Mouse (Mus musculus) heart, embryonic 11.5 days (tissue): ENCODE measurements at regions not wholly inside any gene's neighbourhood (a gene's known extent, or its start where the extent isn't known, plus 50 kb on each side); places are given as distances from the start of the nearest gene placed in this dataset.

Experiments
- ATAC-seq: fragments of 200-750 bp; cut with Nextera tagmentation; replicated peaks from 2 replicates; pipeline ENCODE4 v1.8.0; 2017; ENCODE audit warnings: moderate library complexity; ENCODE audit not compliant: insufficient number of reproducible peaks, low FRiP score, low TSS enrichment
- H3K27ac ChIP-seq: fragments of 300-500 bp; sonication (generic); 2 replicates; pipeline ENCODE4 v1.5.1; 2014; ENCODE audit warnings: mild to moderate bottlenecking, low read depth, low read length
- H3K27me3 ChIP-seq: fragments of 300-500 bp; sonication (generic); 2 replicates; pipeline ENCODE4 v1.6.1; 2014; ENCODE audit warnings: mild to moderate bottlenecking, low read length, mixed read lengths; ENCODE audit not compliant: control insufficient read depth, insufficient read depth
- H3K36me3 ChIP-seq: fragments of 300-500 bp; sonication (generic); 2 replicates; pipeline ENCODE4 v1.6.1; 2014; ENCODE audit warnings: mild to moderate bottlenecking, low read length, moderate library complexity, mixed read lengths; ENCODE audit not compliant: control insufficient read depth, insufficient read depth
- H3K4me1 ChIP-seq: fragments of 300-500 bp; sonication (generic); 2 replicates; pipeline ENCODE4 v1.6.1; 2014; ENCODE audit warnings: low read length; ENCODE audit not compliant: control insufficient read depth, insufficient read depth
- H3K4me2 ChIP-seq: fragments of 300-500 bp; sonication (generic); 2 replicates; pipeline ENCODE4 v1.6.1; 2014; ENCODE audit warnings: mild to moderate bottlenecking, moderate library complexity
- H3K4me3 ChIP-seq: fragments of 300-500 bp; sonication (generic); 2 replicates; pipeline ENCODE4 v1.5.1; 2014; ENCODE audit warnings: low read depth, low read length
- H3K9ac ChIP-seq: fragments of 300-500 bp; sonication (generic); 2 replicates; pipeline ENCODE4 v1.6.1; 2014; ENCODE audit warnings: mild to moderate bottlenecking, low read depth, low read length, moderate library complexity
- H3K9me3 ChIP-seq: fragments of 300-500 bp; sonication (generic); replicated peaks from 2 replicates; pipeline ENCODE4 v1.6.1; 2016; ENCODE audit warnings: low read length; ENCODE audit not compliant: control insufficient read depth
- WGBS: fragments of 180-500 bp; shearing (Covaris S2); extraction: QIAGEN DNeasy Blood & Tissue Kit; methylation state at CpG from one replicate; pipeline ENCODE4 v1.1.7; 2014; ENCODE audit not compliant: insufficient replicate concordance; 5-methylcytosine and 5-hydroxymethylcytosine counted together

DNA sequence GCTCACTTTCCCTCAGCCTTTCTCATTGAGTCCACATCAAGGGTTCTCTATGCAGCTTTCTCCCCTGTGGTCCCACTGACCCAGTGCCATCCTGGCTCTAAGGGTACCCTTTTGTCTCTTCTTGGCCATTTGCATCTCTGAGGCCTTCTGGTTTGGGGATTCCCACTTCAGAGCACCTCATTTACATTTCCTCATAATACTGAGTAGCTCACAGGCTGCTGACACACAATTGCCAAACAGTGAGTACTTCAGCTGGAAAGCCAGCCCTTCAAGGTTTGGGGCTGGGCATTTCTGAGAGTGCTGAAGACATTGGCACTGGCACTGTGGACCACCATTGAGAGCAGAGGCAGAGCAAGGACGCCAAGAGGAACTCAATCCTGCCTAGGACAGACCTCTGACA is 99.2 kb downstream of the Rassf10 start:
- Histone ChIP-seq H3K36me3 (no peaks in the 10 kb centered on the region), H3K4me3 (no peak overlapping the region), H3K4me1 (no peaks in the 10 kb centered on the region), H3K27me3 (no peaks in the 10 kb centered on the region), H3K4me2 (no peak overlapping the region), H3K9ac (no peak overlapping the region), H3K27ac (no peak overlapping the region), H3K9me3 (no peaks in the 10 kb centered on the region)
- 46% methylated on average over 1 of the region's 1 CpGs for WGBS
- no peak for ATAC-seq

DNA sequence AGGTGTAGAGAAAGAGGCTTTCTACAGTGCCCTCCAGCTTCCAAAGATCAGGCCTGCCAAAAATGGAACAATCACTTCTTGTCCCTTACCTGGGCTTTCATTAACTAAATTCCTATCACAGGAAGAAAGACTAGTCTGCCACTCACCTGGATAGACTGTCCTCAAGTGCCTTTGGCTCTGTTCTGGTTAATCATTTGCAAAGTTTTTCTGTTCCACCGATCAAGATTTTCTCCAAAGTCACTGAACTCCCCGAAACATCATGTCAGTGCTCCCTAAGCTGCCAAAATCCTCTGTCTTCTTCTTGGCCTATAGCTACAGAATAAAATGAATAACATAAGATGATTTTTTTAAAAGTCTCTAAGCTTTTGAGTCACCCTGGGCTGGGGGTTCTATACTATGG is 102.7 kb downstream of the Rassf10 start:
- no peak overlapping the region for H3K27ac ChIP-seq
- H3K4me2 ChIP-seq = no peak overlapping the region
- ATAC-seq = no peak
- H3K36me3 ChIP-seq = no peaks in the 10 kb centered on the region
- H3K9me3 ChIP-seq = no peaks in the 10 kb centered on the region
- no peak overlapping the region for H3K9ac ChIP-seq
- 83% methylated on average over 2 of the region's 2 CpGs for WGBS
- H3K4me1 ChIP-seq = peaks cover 10% of the 10 kb centered on the region
- H3K27me3 ChIP-seq = no peaks in the 10 kb centered on the region
- H3K4me3 ChIP-seq = no peak overlapping the region

DNA sequence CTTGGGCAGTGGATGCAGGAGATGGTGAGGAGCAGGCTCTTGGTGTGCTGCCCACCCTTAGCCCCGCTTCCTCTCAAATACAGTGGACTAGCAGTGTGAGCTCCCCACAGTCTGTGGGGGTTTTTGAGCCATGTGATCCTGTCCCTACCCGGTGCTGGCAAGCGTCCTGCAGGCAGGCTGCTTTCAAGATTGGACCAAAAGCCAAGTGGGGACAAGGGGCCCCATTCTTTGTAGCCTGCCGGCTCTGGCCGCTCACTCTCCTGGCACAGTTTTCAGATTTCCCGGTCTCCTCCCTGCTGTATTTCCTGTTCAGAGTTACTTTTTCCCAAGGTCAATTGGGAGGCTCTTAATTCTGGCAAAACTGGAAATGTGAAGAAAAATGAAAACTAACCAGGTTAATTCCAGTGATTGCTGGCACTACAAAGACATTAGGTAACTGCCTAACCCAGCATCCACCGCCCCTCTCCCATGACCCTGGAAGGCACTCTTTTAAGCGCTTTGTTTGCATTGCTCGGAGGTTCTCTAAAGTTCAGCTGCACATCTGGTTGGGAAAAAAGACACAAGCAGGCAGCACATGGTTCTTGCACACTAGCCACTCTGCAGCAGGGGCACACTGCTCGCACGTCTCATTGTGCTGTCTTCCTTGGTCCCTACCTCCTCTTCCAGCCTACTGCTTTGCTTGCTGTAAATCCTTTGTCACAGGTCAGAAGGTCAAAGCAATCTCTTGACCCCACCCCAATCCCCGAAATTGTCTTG is 105.6 kb downstream of the Rassf10 start:
- H3K27me3 ChIP-seq = peaks cover 8% of the 10 kb centered on the region
- WGBS = 45% methylated on average over 12 of the region's 12 CpGs
- peak overlapping the region; percentile 70 for H3K27ac ChIP-seq
- H3K4me1 ChIP-seq = peaks cover 10% of the 10 kb centered on the region
- H3K9me3 ChIP-seq = no peaks in the 10 kb centered on the region
- peak; percentile 57; the same call in 1 of the 2 replicates for ATAC-seq
- H3K4me3 ChIP-seq = no peak overlapping the region
- no peak overlapping the region; the same call in none of the 2 replicates for H3K4me2 ChIP-seq
- H3K36me3 ChIP-seq = no peaks in the 10 kb centered on the region
- no peak overlapping the region for H3K9ac ChIP-seq

DNA sequence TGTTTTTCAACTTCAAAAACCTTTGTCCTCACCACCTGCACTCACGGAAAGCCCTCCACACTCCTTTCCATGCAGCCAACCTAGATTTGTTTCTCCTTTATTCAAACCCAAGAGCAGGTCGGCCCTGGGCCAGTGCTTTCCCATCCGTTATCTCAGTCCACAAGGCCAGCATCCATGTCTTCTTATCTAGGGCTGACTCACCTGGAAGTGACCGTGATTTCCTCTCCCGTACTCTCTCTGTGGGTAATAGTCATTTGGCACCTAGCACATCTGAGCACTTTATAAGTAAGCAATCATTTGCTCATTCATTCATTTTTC is 106.2 kb downstream of the Rassf10 start:
- no peak overlapping the region for H3K4me2 ChIP-seq

DNA sequence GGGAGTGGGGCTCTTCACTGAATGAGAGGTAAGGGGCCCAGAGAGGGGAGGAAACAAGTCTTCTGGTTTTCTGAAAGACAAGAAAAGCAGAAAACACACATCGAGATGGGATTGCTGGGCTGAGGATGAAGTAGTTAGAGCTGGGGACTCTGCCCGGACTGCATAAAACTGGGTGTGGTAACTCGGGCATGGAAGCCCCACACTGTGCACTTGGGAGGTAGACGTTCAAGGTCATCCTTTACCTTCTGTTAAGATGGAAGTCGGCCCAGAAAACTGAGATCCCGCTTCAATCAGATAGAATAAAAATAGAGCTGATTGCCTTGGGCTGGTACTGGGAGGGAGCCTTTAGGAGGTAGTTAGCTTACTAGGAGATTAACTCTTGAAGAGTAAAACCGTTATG is 107.2 kb downstream of the Rassf10 start:
- no peak for ATAC-seq
- H3K9ac ChIP-seq = no peak overlapping the region
- WGBS = 68% methylated on average over 7 of the region's 7 CpGs

More for the DNA sequence above, 106.2 kb downstream of the Rassf10 start:
- Histone ChIP-seq H3K4me1 (peaks cover 10% of the 10 kb centered on the region), H3K27ac (0 out of 2 replicates have a peak overlapping the region, but pooled peaks have one; percentile 70), H3K27me3 (peaks cover 8% of the 10 kb centered on the region), H3K36me3 (no peaks in the 10 kb centered on the region), H3K9me3 (no peaks in the 10 kb centered on the region), H3K9ac (no peak overlapping the region), H3K4me3 (no peak overlapping the region)
- ATAC-seq = no peak
- WGBS = 45% methylated on average over 5 of the region's 5 CpGs

GRCm38 (mm10) chr7:113066536-113066935 is 112.8 kb downstream of the Rassf10 start:
- Histone ChIP-seq H3K27me3 (peaks cover 8% of the 10 kb centered on the region), H3K4me1 (peaks cover 8% of the 10 kb centered on the region), H3K9ac (no peak overlapping the region), H3K36me3 (no peaks in the 10 kb centered on the region), H3K27ac (0 out of 2 replicates have a peak overlapping the region, but pooled peaks have one; percentile 15), H3K4me3 (no peak overlapping the region), H3K9me3 (no peaks in the 10 kb centered on the region), H3K4me2 (peak overlapping the region; percentile 38)
- ATAC-seq = no peak
- 22% methylated on average over 12 of the region's 12 CpGs for WGBS

More for the DNA sequence above, 107.2 kb downstream of the Rassf10 start:
- H3K27me3 ChIP-seq = peaks cover 8% of the 10 kb centered on the region
- no peaks in the 10 kb centered on the region for H3K9me3 ChIP-seq
- H3K4me3 ChIP-seq = no peak overlapping the region
- no peak overlapping the region for H3K4me2 ChIP-seq
- H3K36me3 ChIP-seq = no peaks in the 10 kb centered on the region
- peaks cover 10% of the 10 kb centered on the region for H3K4me1 ChIP-seq
- no peak overlapping the region for H3K27ac ChIP-seq

DNA sequence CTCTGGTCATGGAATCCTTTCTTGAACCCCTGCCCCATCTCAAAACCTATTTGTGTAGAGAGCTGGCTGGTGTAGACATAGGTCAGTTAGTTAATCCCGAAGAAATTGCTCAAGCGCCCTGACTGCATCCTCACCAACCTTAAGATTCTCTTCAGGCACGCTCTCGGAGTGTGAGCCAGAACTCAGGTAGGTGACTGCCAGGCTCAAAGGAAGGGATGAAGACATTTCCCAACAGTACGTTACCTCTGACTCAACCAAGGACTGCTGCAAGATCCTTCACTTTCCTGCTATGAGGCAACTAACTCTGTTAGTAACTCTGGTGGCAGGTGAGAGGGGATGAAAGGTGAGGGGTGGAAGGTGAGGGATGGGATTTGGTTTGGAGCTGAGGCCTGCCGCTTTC is 114.5 kb downstream of the Rassf10 start:
- Histone ChIP-seq H3K4me2 (no peak overlapping the region), H3K4me1 (peaks cover 8% of the 10 kb centered on the region), H3K27me3 (peaks cover 8% of the 10 kb centered on the region), H3K27ac (no peak overlapping the region), H3K9me3 (no peaks in the 10 kb centered on the region), H3K9ac (no peak overlapping the region), H3K4me3 (no peak overlapping the region), H3K36me3 (no peaks in the 10 kb centered on the region)
- no peak for ATAC-seq
- 90% methylated on average over 6 of the region's 6 CpGs for WGBS

- no peak for ATAC-seq
- 74% methylated on average over 4 of the region's 4 CpGs for WGBS
- Histone ChIP-seq H3K4me3 (no peak overlapping the region), H3K36me3 (no peaks in the 10 kb centered on the region), H3K27me3 (no peaks in the 10 kb centered on the region; the same call in 1 of the 2 replicates), H3K4me2 (no peak overlapping the region), H3K27ac (no peak overlapping the region), H3K9me3 (no peaks in the 10 kb centered on the region), H3K9ac (no peak overlapping the region), H3K4me1 (peaks cover 8% of the 10 kb centered on the region)
Measured at GRCm38 (mm10) chr7:113069336-113069924, 115.7 kb downstream of the Rassf10 start.

- no peak overlapping the region for H3K27ac ChIP-seq
- H3K4me2 ChIP-seq = no peak overlapping the region
- no peaks in the 10 kb centered on the region for H3K9me3 ChIP-seq
- H3K27me3 ChIP-seq = no peaks in the 10 kb centered on the region
- WGBS = 83% methylated on average over 1 of the region's 1 CpGs
- no peak overlapping the region for H3K9ac ChIP-seq
- peaks cover 4% of the 10 kb centered on the region for H3K4me1 ChIP-seq
- no peaks in the 10 kb centered on the region for H3K36me3 ChIP-seq
- H3K4me3 ChIP-seq = no peak overlapping the region
- no peak for ATAC-seq
Measured at GRCm38 (mm10) chr7:113071418-113071817, 117.7 kb downstream of the Rassf10 start.
